In genomic region chr6:35253474-35253873, GRCm38 (mm10) we compare ENCODE assay signal across 8 mouse cellular contexts. TPM values are rescaled to one million over a fixed set of nuclear protein-coding genes. Genes with fewer than 3 reads are reported as not detected.
A peak's percentile ranks its signal among the peaks of the same experiment; 100 is the strongest.
DNase-seq lines count a peak whose midpoint lies in the region; ATAC-seq and TF ChIP-seq lines count a peak whose summit lies in the region.

No protein-coding gene starts in this region.

- no peaks in the 10 kb centered on the region for H3K9me3 ChIP-seq in kidney, embryonic 14.5 days (ENCODE audit: control insufficient read depth, low read length)
- no peaks in the 10 kb centered on the region for H3K9me3 ChIP-seq in embryonic facial prominence, embryonic 14.5 days (ENCODE audit: control insufficient read depth, low read length)
- no peaks in the 10 kb centered on the region for H3K9me3 ChIP-seq in intestine, embryonic 15.5 days
- H3K9me3 ChIP-seq in midbrain, postnatal 0 days (ENCODE audit: low read length) = no peaks in the 10 kb centered on the region

- H3K27me3 ChIP-seq in kidney, embryonic 14.5 days (ENCODE audit: control insufficient read depth, insufficient read depth, low read length) = no peaks in the 10 kb centered on the region
- no peaks in the 10 kb centered on the region for H3K27me3 ChIP-seq in embryonic facial prominence, embryonic 14.5 days (replicated peaks; ENCODE audit: control insufficient read depth, insufficient read depth, low read length)
- no peaks in the 10 kb centered on the region for H3K27me3 ChIP-seq in intestine, embryonic 15.5 days (replicated peaks)
- H3K27me3 ChIP-seq in midbrain, postnatal 0 days (ENCODE audit: insufficient read depth, low read length) = no peaks in the 10 kb centered on the region

- H3K9ac ChIP-seq in kidney, embryonic 14.5 days (ENCODE audit: low read depth, low read length) = peak overlapping the region; percentile 90; the same call in 1 of the 2 replicates
- H3K9ac ChIP-seq in embryonic facial prominence, embryonic 14.5 days (ENCODE audit: low read depth, low read length) = peak overlapping the region; percentile 91
- H3K9ac ChIP-seq in intestine, embryonic 15.5 days = peak overlapping the region; percentile 69
- H3K9ac ChIP-seq in midbrain, postnatal 0 days (replicated peaks; ENCODE audit: low read length, poor library complexity, severe bottlenecking) = no peak overlapping the region

- TF ChIP-seq CTCF in midbrain, postnatal 0 days (IDR thresholded peaks at IDR 0.05) = no peak

- peak overlapping the region; percentile 86 for H3K4me3 ChIP-seq in kidney, embryonic 14.5 days (ENCODE audit: low read length)
- peak overlapping the region; percentile 87 for H3K4me3 ChIP-seq in embryonic facial prominence, embryonic 14.5 days (ENCODE audit: low read depth, low read length)
- peak overlapping the region; percentile 74 for H3K4me3 ChIP-seq in intestine, embryonic 15.5 days (replicated peaks)
- peak overlapping the region; percentile 78 for H3K4me3 ChIP-seq in midbrain, postnatal 0 days (ENCODE audit: low read depth, low read length)

- H3K36me3 ChIP-seq in kidney, embryonic 14.5 days (ENCODE audit: control insufficient read depth, insufficient read depth, low read length) = no peaks in the 10 kb centered on the region
- no peaks in the 10 kb centered on the region for H3K36me3 ChIP-seq in embryonic facial prominence, embryonic 14.5 days (ENCODE audit: control insufficient read depth, insufficient read depth, low read length)
- no peaks in the 10 kb centered on the region for H3K36me3 ChIP-seq in intestine, embryonic 15.5 days
- no peaks in the 10 kb centered on the region for H3K36me3 ChIP-seq in midbrain, postnatal 0 days (ENCODE audit: insufficient read depth, low read length)

- 35% methylated on average over 5 of the region's 5 CpGs for WGBS in kidney, embryonic 14.5 days
- WGBS in embryonic facial prominence, embryonic 14.5 days = 38% methylated on average over 5 of the region's 5 CpGs
- 34% methylated on average over 5 of the region's 5 CpGs for WGBS in intestine, embryonic 15.5 days
- WGBS in midbrain, postnatal 0 days = 49% methylated on average over 5 of the region's 5 CpGs

- peaks cover 28% of the 10 kb centered on the region for H3K4me1 ChIP-seq in kidney, embryonic 14.5 days (ENCODE audit: control insufficient read depth, insufficient read depth, low read length)
- H3K4me1 ChIP-seq in embryonic facial prominence, embryonic 14.5 days (ENCODE audit: control insufficient read depth, insufficient read depth, low read length) = peaks cover 52% of the 10 kb centered on the region
- H3K4me1 ChIP-seq in intestine, embryonic 15.5 days (replicated peaks) = peaks cover 18% of the 10 kb centered on the region
- no peaks in the 10 kb centered on the region for H3K4me1 ChIP-seq in midbrain, postnatal 0 days (ENCODE audit: insufficient read depth, low read length)

- DNase-seq in kidney, adult 9 months = no peak
- no peak for DNase-seq in embryonic facial prominence, embryonic 14.5 days (ENCODE audit: low spot score)
- no peak for DNase-seq in midbrain, postnatal 0 days (ENCODE audit: low spot score)
- no peak for DNase-seq in frontal cortex, postnatal 36 days (ENCODE audit: low spot score in 2 of 2)
- no peak for DNase-seq in natural killer cell, adult 2 months (ENCODE audit: low spot score in 2 of 2)
- DNase-seq in T-cell, adult 2 months (ENCODE audit: low spot score) = no peak

- H3K27ac ChIP-seq in kidney, embryonic 14.5 days (ENCODE audit: low read depth, low read length) = no peak overlapping the region
- 0 out of 2 replicates have a peak overlapping the region, but pooled peaks have one; percentile 90 for H3K27ac ChIP-seq in embryonic facial prominence, embryonic 14.5 days (replicated peaks; ENCODE audit: low read depth, low read length)
- 0 out of 2 replicates have a peak overlapping the region, but pooled peaks have one; percentile 87 for H3K27ac ChIP-seq in intestine, embryonic 15.5 days
- no peak overlapping the region for H3K27ac ChIP-seq in midbrain, postnatal 0 days (ENCODE audit: low read depth, low read length)

- H3K4me2 ChIP-seq in kidney, embryonic 14.5 days (replicated peaks; ENCODE audit: low read depth, low read length) = peak overlapping the region; percentile 56
- H3K4me2 ChIP-seq in embryonic facial prominence, embryonic 14.5 days (ENCODE audit: low read depth, low read length) = peak overlapping the region; percentile 75
- H3K4me2 ChIP-seq in intestine, embryonic 15.5 days (replicated peaks) = peak overlapping the region; percentile 74
- H3K4me2 ChIP-seq in midbrain, postnatal 0 days (ENCODE audit: low read depth, low read length, poor library complexity, severe bottlenecking) = peak overlapping the region; percentile 69

- ATAC-seq in kidney, embryonic 14.5 days (ENCODE audit: low FRiP score, low TSS enrichment) = no peak
- no peak for ATAC-seq in embryonic facial prominence, embryonic 14.5 days (ENCODE audit: low read depth)
- no peak for ATAC-seq in intestine, embryonic 15.5 days
- ATAC-seq in midbrain, postnatal 0 days (ENCODE audit: low FRiP score) = no peak

RNA-seq across cellular contexts. Expression of gene Slc13a4, which starts 54.5 kb away (rescaled TPM):
- 0.05 TPM in 1 of 2 replicates, not detected in the other for polyA plus RNA-seq in kidney, embryonic 14.5 days (2014; fragmentation: Nextera tagmentation; extraction: Ambion mirVana)
- polyA plus RNA-seq in embryonic facial prominence, embryonic 14.5 days (2014; fragmentation: Nextera tagmentation; extraction: Ambion mirVana) = 2.5 and 3.0 TPM in 2 replicates
- 0.54 and 0.71 TPM in 2 replicates for polyA plus RNA-seq in intestine, embryonic 15.5 days (2015; fragmentation: Nextera tagmentation; extraction: Ambion mirVana)
- total RNA-seq in midbrain, postnatal 0 days (2014; rRNA removed) = 17.2 and 19.6 TPM in 2 replicates
- 13.6 and 14.3 TPM in 2 replicates for polyA plus RNA-seq in midbrain, postnatal 0 days (2015; fragmentation: Nextera tagmentation; extraction: Ambion mirVana)

Comparison
In these comparisons a context has a peak if more than half of its experiments do, and no peak if none do; other contexts are left out.
1. H3K27ac ChIP-seq: peak in embryonic facial prominence, embryonic 14.5 days (single experiment) and intestine, embryonic 15.5 days (single experiment); none in kidney, embryonic 14.5 days (single experiment) and midbrain, postnatal 0 days (single experiment).
2. Peak in every context shown above with its lines, with median percentiles within 50 percentile points of each other: H3K4me2 ChIP-seq and H3K4me3 ChIP-seq.